Mouse (Mus musculus): ENCODE measurements around the gene BC030867. TPM values are rescaled to one million over a fixed set of nuclear protein-coding genes. Genes with fewer than 3 reads are reported as not detected.

BC030867 gene
- total and polyA plus RNA-seq, 2 experiments from 2014 or later, result 2.2 to 3.9 TPM

GRCm38 (mm10) chr11:102249351-102250090, 839 bp downstream of the BC030867 start:
- WGBS, result 11% methylated on average over 9 of the region's 9 CpGs
- Histone ChIP-seq H3K4me2 (ENCODE audit: low read depth, low read length) (peak overlapping the region; percentile 99), H3K27me3 (ENCODE audit: control insufficient read depth, insufficient read depth, low read length) (no peaks in the 10 kb centered on the region), H3K36me3 (replicated peaks; ENCODE audit: control insufficient read depth, insufficient read depth, low read length) (no peaks in the 10 kb centered on the region), H3K4me3 (ENCODE audit: low read depth, low read length) (peak overlapping the region; percentile 75), H3K9me3 (replicated peaks; ENCODE audit: control insufficient read depth, low read length) (no peaks in the 10 kb centered on the region), H3K27ac (ENCODE audit: low read depth) (no peak overlapping the region), H3K9ac (replicated peaks; ENCODE audit: low read depth, low read length) (peak overlapping the region; percentile 56; the same call in 1 of the 2 replicates), H3K4me1 (ENCODE audit: control insufficient read depth, insufficient read depth) (peaks cover 16% of the 10 kb centered on the region)
- DNase-seq (ENCODE audit: low spot score), result no peak
- no peak for TF ChIP-seq EP300 (IDR thresholded peaks at IDR 0.05; ENCODE audit: low read depth)
- no peak for TF ChIP-seq CTCF (IDR thresholded peaks at IDR 0.05; ENCODE audit: low read depth)
- no peak for ATAC-seq (ENCODE audit: insufficient read depth, low read depth)

DNA sequence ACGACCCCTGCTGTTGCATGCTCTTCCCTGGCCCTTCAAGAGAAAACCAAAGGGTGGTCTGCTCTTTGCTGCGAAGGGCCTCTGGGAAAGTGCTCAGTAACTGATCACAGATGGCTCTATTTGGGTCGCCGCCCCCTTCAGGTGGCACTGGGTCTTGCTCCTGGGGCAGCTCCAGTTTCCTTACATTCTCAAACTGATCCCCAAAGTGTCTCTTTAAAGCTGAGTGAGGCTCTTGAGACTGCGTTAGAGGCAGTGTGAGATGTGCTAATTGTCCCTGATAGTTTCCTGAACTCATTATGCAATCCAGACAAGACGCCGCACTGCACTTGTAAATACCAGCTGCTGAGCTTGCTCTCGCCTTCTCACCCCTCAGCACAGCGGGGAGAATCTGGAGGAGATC, 8.8 kb downstream of the BC030867 start:
- 57% methylated on average over 8 of the region's 9 CpGs for WGBS
- DNase-seq (ENCODE audit: low spot score) (no peak), ATAC-seq (ENCODE audit: insufficient read depth, low read depth) (no peak)
- Histone ChIP-seq H3K4me1 (ENCODE audit: control insufficient read depth, insufficient read depth) (peaks cover 7% of the 10 kb centered on the region), H3K36me3 (replicated peaks; ENCODE audit: control insufficient read depth, insufficient read depth, low read length) (peaks cover 28% of the 10 kb centered on the region), H3K4me3 (ENCODE audit: low read depth, low read length) (no peak overlapping the region), H3K9me3 (replicated peaks; ENCODE audit: control insufficient read depth, low read length) (no peaks in the 10 kb centered on the region), H3K27me3 (ENCODE audit: control insufficient read depth, insufficient read depth, low read length) (no peaks in the 10 kb centered on the region), H3K9ac (replicated peaks; ENCODE audit: low read depth, low read length) (no peak overlapping the region), H3K4me2 (ENCODE audit: low read depth, low read length) (no peak overlapping the region), H3K27ac (ENCODE audit: low read depth) (no peak overlapping the region)
- TF ChIP-seq CTCF (IDR thresholded peaks at IDR 0.05; ENCODE audit: low read depth) (peak; percentile 43), EP300 (IDR thresholded peaks at IDR 0.05; ENCODE audit: low read depth) (no peak)

- Histone ChIP-seq H3K36me3 (replicated peaks; ENCODE audit: control insufficient read depth, insufficient read depth, low read length) (peaks cover 28% of the 10 kb centered on the region), H3K9ac (replicated peaks; ENCODE audit: low read depth, low read length) (no peak overlapping the region), H3K27me3 (ENCODE audit: control insufficient read depth, insufficient read depth, low read length) (no peaks in the 10 kb centered on the region), H3K4me3 (ENCODE audit: low read depth, low read length) (no peak overlapping the region), H3K4me1 (ENCODE audit: control insufficient read depth, insufficient read depth) (peaks cover 7% of the 10 kb centered on the region), H3K9me3 (replicated peaks; ENCODE audit: control insufficient read depth, low read length) (no peaks in the 10 kb centered on the region), H3K4me2 (ENCODE audit: low read depth, low read length) (no peak overlapping the region), H3K27ac (ENCODE audit: low read depth) (no peak overlapping the region)
- WGBS, result 75% methylated on average over 6 of the region's 6 CpGs
- ATAC-seq (ENCODE audit: insufficient read depth, low read depth), result no peak
- TF ChIP-seq CTCF (IDR thresholded peaks at IDR 0.05; ENCODE audit: low read depth), result no peak
- TF ChIP-seq EP300 (IDR thresholded peaks at IDR 0.05; ENCODE audit: low read depth), result no peak
- DNase-seq (ENCODE audit: low spot score), result no peak
Measured at GRCm38 (mm10) chr11:102258095-102258494, 9.4 kb downstream of the BC030867 start.

GRCm38 (mm10) chr11:102258521-102258920, 9.8 kb downstream of the BC030867 start:
- Histone ChIP-seq H3K9me3 (replicated peaks; ENCODE audit: control insufficient read depth, low read length) (no peaks in the 10 kb centered on the region), H3K9ac (replicated peaks; ENCODE audit: low read depth, low read length) (no peak overlapping the region), H3K4me2 (ENCODE audit: low read depth, low read length) (no peak overlapping the region), H3K4me1 (ENCODE audit: control insufficient read depth, insufficient read depth) (peaks cover 7% of the 10 kb centered on the region), H3K27me3 (ENCODE audit: control insufficient read depth, insufficient read depth, low read length) (no peaks in the 10 kb centered on the region), H3K27ac (ENCODE audit: low read depth) (no peak overlapping the region), H3K36me3 (replicated peaks; ENCODE audit: control insufficient read depth, insufficient read depth, low read length) (peaks cover 28% of the 10 kb centered on the region), H3K4me3 (ENCODE audit: low read depth, low read length) (no peak overlapping the region)
- DNase-seq (ENCODE audit: low spot score) (no peak), ATAC-seq (ENCODE audit: insufficient read depth, low read depth) (no peak)
- TF ChIP-seq CTCF (IDR thresholded peaks at IDR 0.05; ENCODE audit: low read depth) (no peak), EP300 (IDR thresholded peaks at IDR 0.05; ENCODE audit: low read depth) (no peak)
- WGBS, result 90% methylated on average over 3 of the region's 3 CpGs

- TF ChIP-seq CTCF (IDR thresholded peaks at IDR 0.05; ENCODE audit: low read depth), result no peak
- no peak for TF ChIP-seq EP300 (IDR thresholded peaks at IDR 0.05; ENCODE audit: low read depth)
- Histone ChIP-seq H3K4me2 (ENCODE audit: low read depth, low read length) (no peak overlapping the region), H3K27ac (ENCODE audit: low read depth) (no peak overlapping the region), H3K36me3 (replicated peaks; ENCODE audit: control insufficient read depth, insufficient read depth, low read length) (peaks cover 21% of the 10 kb centered on the region), H3K27me3 (ENCODE audit: control insufficient read depth, insufficient read depth, low read length) (no peaks in the 10 kb centered on the region), H3K9me3 (replicated peaks; ENCODE audit: control insufficient read depth, low read length) (no peaks in the 10 kb centered on the region), H3K9ac (replicated peaks; ENCODE audit: low read depth, low read length) (no peak overlapping the region), H3K4me3 (ENCODE audit: low read depth, low read length) (no peak overlapping the region), H3K4me1 (ENCODE audit: control insufficient read depth, insufficient read depth) (no peaks in the 10 kb centered on the region)
- DNase-seq (ENCODE audit: low spot score) (no peak), ATAC-seq (ENCODE audit: insufficient read depth, low read depth) (no peak)
- WGBS, result 93% methylated on average over 7 of the region's 7 CpGs
Measured at GRCm38 (mm10) chr11:102263211-102263610, 14.5 kb downstream of the BC030867 start.

DNA sequence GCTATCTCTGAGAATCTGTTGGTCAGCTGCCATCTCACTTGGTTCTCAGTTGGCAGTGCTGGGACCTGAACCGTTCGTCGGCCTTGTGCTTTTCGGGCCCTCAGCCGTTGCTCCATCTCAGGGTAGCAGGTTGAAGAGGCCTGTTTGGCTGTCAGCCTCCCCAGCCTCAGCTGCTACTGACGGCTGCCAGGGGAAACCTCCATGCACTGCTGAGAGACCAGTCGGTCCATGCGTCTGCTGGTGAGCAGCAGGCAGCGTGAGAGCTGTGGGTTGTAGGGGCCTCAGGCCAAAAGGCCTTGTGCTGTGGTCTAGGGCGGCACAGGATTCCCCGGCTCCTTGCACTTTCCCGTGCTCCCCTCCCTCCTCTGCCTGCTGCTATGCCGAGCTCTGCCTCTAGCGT, 17.1 kb downstream of the BC030867 start:
- no peak overlapping the region for H3K4me3 ChIP-seq (ENCODE audit: low read depth, low read length)
- TF ChIP-seq CTCF (IDR thresholded peaks at IDR 0.05; ENCODE audit: low read depth) (no peak), EP300 (IDR thresholded peaks at IDR 0.05; ENCODE audit: low read depth) (no peak)
- no peak overlapping the region for H3K9ac ChIP-seq (replicated peaks; ENCODE audit: low read depth, low read length)
- H3K36me3 ChIP-seq (replicated peaks; ENCODE audit: control insufficient read depth, insufficient read depth, low read length), result peaks cover 10% of the 10 kb centered on the region; the same call in 1 of the 2 replicates
- H3K4me1 ChIP-seq (ENCODE audit: control insufficient read depth, insufficient read depth), result no peaks in the 10 kb centered on the region
- no peaks in the 10 kb centered on the region for H3K9me3 ChIP-seq (replicated peaks; ENCODE audit: control insufficient read depth, low read length)
- ATAC-seq (ENCODE audit: insufficient read depth, low read depth) (no peak), DNase-seq (ENCODE audit: low spot score) (no peak)
- no peak overlapping the region for H3K4me2 ChIP-seq (ENCODE audit: low read depth, low read length)
- H3K27me3 ChIP-seq (ENCODE audit: control insufficient read depth, insufficient read depth, low read length), result no peaks in the 10 kb centered on the region
- no peak overlapping the region for H3K27ac ChIP-seq (ENCODE audit: low read depth)
- 72% methylated on average over 14 of the region's 14 CpGs for WGBS
